ENCODE assay signal across 7 mouse cellular contexts in genomic region chr9:3403251-3404208, GRCm38 (mm10). TPM values are rescaled to one million over a fixed set of nuclear protein-coding genes. Genes with fewer than 3 reads are reported as not detected.
A peak's percentile ranks its signal among the peaks of the same experiment; 100 is the strongest.
DNase-seq lines count a peak whose midpoint lies in the region; ATAC-seq lines count a peak whose summit lies in the region.

Cwf19l2 (plus strand) TSS chr9:3403592.

- intact Hi-C loops in gastrocnemius, postnatal 36 days (cut with DNase I), result no loop called here
- intact Hi-C loops in left cerebral cortex, postnatal 25 days (cut with DNase I), result loop anchor here (5.0 kb wide), 2 partner anchors 129 to 904 kb away; partner anchors contain the start of genes Aasdhppt, Gucy1a2 and Kbtbd3

- peak within 1 kb of the TSS; percentile 81 for H3K27ac ChIP-seq in intestine, embryonic 15.5 days
- H3K27ac ChIP-seq in midbrain, embryonic 10.5 days (replicated peaks), result peak within 1 kb of the TSS; percentile 85

- peak within 1 kb of the TSS; percentile 65 for H3K4me2 ChIP-seq in intestine, embryonic 15.5 days (replicated peaks)

- H3K9me3 ChIP-seq in intestine, embryonic 15.5 days, result no peaks in the 10 kb centered on the region
- H3K9me3 ChIP-seq in midbrain, embryonic 10.5 days (replicated peaks), result no peaks in the 10 kb centered on the region

- 1% methylated on average over 28 of the region's 28 CpGs for WGBS in intestine, embryonic 15.5 days
- under 1% methylated on average over 28 of the region's 28 CpGs for WGBS in midbrain, embryonic 10.5 days

- H3K4me3 ChIP-seq in intestine, embryonic 15.5 days (replicated peaks), result peak within 1 kb of the TSS; percentile 56
- H3K4me3 ChIP-seq in midbrain, embryonic 10.5 days, result peak within 1 kb of the TSS; percentile 67

- ATAC-seq in intestine, embryonic 15.5 days, result peak; percentile 94

- H3K27me3 ChIP-seq in intestine, embryonic 15.5 days (replicated peaks), result no peaks in the 10 kb centered on the region
- no peaks in the 10 kb centered on the region for H3K27me3 ChIP-seq in midbrain, embryonic 10.5 days (ENCODE audit: low read depth, poor library complexity, severe bottlenecking)

- no peaks in the 10 kb centered on the region for H3K36me3 ChIP-seq in intestine, embryonic 15.5 days
- no peaks in the 10 kb centered on the region for H3K36me3 ChIP-seq in midbrain, embryonic 10.5 days

- peak; percentile 80 for DNase-seq in adrenal gland, adult 8-10 months
- peak; percentile 81 for DNase-seq in embryo, embryonic 11.5 days (ENCODE audit: low read depth, low spot score)
- DNase-seq in gastrocnemius, postnatal 36 days, result peak; percentile 58 to 68
- DNase-seq in left cerebral cortex, postnatal 25 days (ENCODE audit: low spot score in 2 of 2), result peak; percentile 86 to 95
- DNase-seq in midbrain, embryonic 10.5 days (ENCODE audit: low spot score), result peak; percentile 80
- DNase-seq in right cerebral cortex, postnatal 4 days, result peak; percentile 63

- no peaks in the 10 kb centered on the region for H3K4me1 ChIP-seq in intestine, embryonic 15.5 days (replicated peaks)
- peaks cover 11% of the 10 kb centered on the region for H3K4me1 ChIP-seq in midbrain, embryonic 10.5 days

- peak within 1 kb of the TSS; percentile 59 for H3K9ac ChIP-seq in intestine, embryonic 15.5 days

RNA-seq across cellular contexts. Expression of gene Cwf19l2, which starts in this region (rescaled TPM):
- 10 to 100 TPM; 27.7 to 51.5 (median 37.5) TPM for total RNA-seq in adrenal gland, adult 8-10 months (2022)
- 10 to 100 TPM; 14.2 to 18.7 TPM for total RNA-seq in gastrocnemius, postnatal 36 days (2021)
- 10.5 and 11.7 TPM in 2 replicates for polyA plus RNA-seq in intestine, embryonic 15.5 days (2015; fragmentation: Nextera tagmentation; extraction: Ambion mirVana)
- total RNA-seq in left cerebral cortex, postnatal 25 days (2021), result 10 to 100 TPM; 15.7 to 17.0 TPM
- polyA plus RNA-seq in midbrain, embryonic 10.5 days (2016; fragmentation: Nextera tagmentation; extraction: Ambion mirVana), result 12.0 and 15.2 TPM in 2 replicates

Comparison
In these comparisons a context has a peak if more than half of its experiments do, and no peak if none do; other contexts are left out.
1. Peak in every context shown above with its lines: DNase-seq, ATAC-seq, H3K4me3 ChIP-seq and H3K27ac ChIP-seq.